Mouse (Mus musculus) lung, postnatal 0 days (tissue): ENCODE measurements around the gene E130114P18Rik. TPM values are rescaled to one million over a fixed set of nuclear protein-coding genes. Genes with fewer than 3 reads are reported as not detected.
A peak's percentile ranks its signal among the peaks of the same experiment; 100 is the strongest.

ENCODE experiments used
- ATAC-seq: fragments of 200-750 bp; cut with Nextera tagmentation; 2 replicates; pipeline ENCODE4 v1.8.0; 2017; ENCODE audit warnings: moderate library complexity
- DNase-seq: peaks from one replicate; pipeline ENCODE4 v3.0.0-alpha.2; 2016; ENCODE audit warnings: low spot score
- H3K27ac ChIP-seq: fragments of 300-500 bp; sonication (generic); 2 replicates; pipeline ENCODE4 v1.5.1; 2014; ENCODE audit warnings: antibody characterized with exemption, mild to moderate bottlenecking, low read length, mixed read lengths
- H3K27me3 ChIP-seq: fragments of 300-500 bp; sonication (generic); replicated peaks from 2 replicates; pipeline ENCODE4 v1.6.1; 2014; ENCODE audit warnings: low read length, mixed read lengths; ENCODE audit not compliant: insufficient read depth
- H3K36me3 ChIP-seq: fragments of 300-500 bp; sonication (generic); 2 replicates; pipeline ENCODE4 v1.6.1; 2014; ENCODE audit warnings: low read length, mixed read lengths; ENCODE audit not compliant: insufficient read depth
- H3K4me1 ChIP-seq: fragments of 300-500 bp; sonication (generic); 2 replicates; pipeline ENCODE4 v1.6.1; 2014; ENCODE audit warnings: antibody characterized with exemption, low read depth, low read length, mixed read lengths; ENCODE audit not compliant: insufficient read depth
- H3K4me2 ChIP-seq: fragments of 300-500 bp; sonication (generic); replicated peaks from 2 replicates; pipeline ENCODE4 v1.6.1; 2014; ENCODE audit warnings: low read depth, mild to moderate bottlenecking, low read length, moderate library complexity, mixed read lengths
- H3K4me3 ChIP-seq: fragments of 300-500 bp; sonication (generic); 2 replicates; pipeline ENCODE4 v1.5.1; 2014; ENCODE audit warnings: low read depth, low read length
- H3K9ac ChIP-seq: fragments of 300-500 bp; sonication (generic); replicated peaks from 2 replicates; pipeline ENCODE4 v1.6.1; 2014; ENCODE audit warnings: low read depth, mild to moderate bottlenecking
- H3K9me3 ChIP-seq: fragments of 300-500 bp; sonication (generic); 2 replicates; pipeline ENCODE4 v1.6.1; 2016; ENCODE audit warnings: low read length, mixed read lengths
- CTCF ChIP-seq: IDR thresholded peaks from 2 replicates; pipeline ENCODE4 v1.5.1; 2016; ENCODE audit warnings: antibody characterized with exemption, mild to moderate bottlenecking
- EP300 ChIP-seq: IDR thresholded peaks from 2 replicates; pipeline ENCODE4 v1.6.1; 2016; ENCODE audit warnings: antibody characterized with exemption, mild to moderate bottlenecking, control low read depth
- WGBS: fragments of 180-500 bp; shearing (Covaris S2); extraction: QIAGEN DNeasy Blood & Tissue Kit; methylation state at CpG from one replicate; pipeline ENCODE4 v1.1.7; 2014; 5-methylcytosine and 5-hydroxymethylcytosine counted together
- polyA plus RNA-seq: library from polyadenylated mRNA; unstranded; fragments of >200 nt; fragmentation: Nextera tagmentation; extraction: Ambion mirVana; gene quantifications from 2 replicates; pipeline ENCODE4 v1.2.1, GENCODE M21; 2015

E130114P18Rik gene
- polyA plus RNA-seq, 1 experiment from 2014 or later, result 0.76 TPM

DNA sequence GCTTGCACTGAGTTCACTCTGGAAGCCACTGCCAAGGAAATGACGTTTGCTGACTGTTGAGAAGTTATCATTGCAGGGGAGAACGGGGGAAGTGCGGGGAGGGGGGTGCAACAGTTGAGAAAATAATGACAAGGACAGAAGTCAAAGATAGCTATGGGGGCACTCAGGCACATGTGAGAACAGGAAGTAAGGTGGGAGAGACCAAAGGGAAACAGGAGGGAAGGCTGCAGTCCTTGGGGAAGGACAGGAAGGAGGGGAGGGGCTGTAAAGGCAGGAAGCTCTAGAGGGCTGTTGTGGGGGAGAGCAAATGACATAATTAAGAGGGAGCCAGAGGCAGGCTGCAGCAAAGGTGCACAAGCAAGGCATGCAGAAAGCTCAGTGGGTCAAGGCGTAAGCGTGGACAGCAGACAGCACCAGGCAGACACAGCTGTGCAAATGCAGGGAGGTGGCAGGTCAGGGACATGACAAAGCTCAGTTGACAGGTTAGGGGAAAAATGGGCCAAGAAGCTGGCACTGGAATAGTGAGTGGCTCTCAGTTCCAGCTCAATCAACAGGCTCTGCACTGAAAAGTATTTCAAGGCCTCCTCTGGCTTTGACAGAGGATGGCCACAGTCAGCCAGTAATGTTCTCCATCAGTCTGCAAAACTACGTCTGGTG is 103.9 kb downstream of the E130114P18Rik start:
- Histone ChIP-seq H3K4me3 (no peak overlapping the region), H3K4me2 (no peak overlapping the region), H3K27me3 (no peaks in the 10 kb centered on the region), H3K36me3 (no peaks in the 10 kb centered on the region), H3K9me3 (no peaks in the 10 kb centered on the region), H3K4me1 (no peaks in the 10 kb centered on the region), H3K27ac (no peak overlapping the region), H3K9ac (no peak overlapping the region)
- ATAC-seq, result peak; percentile 19; the same call in 1 of the 2 replicates
- DNase-seq, result no peak
- WGBS, result 41% methylated on average over 6 of the region's 6 CpGs
- no peak for TF ChIP-seq EP300
- no peak for TF ChIP-seq CTCF

GRCm38 (mm10) chr4:97672501-97672900 is 105.4 kb downstream of the E130114P18Rik start:
- Histone ChIP-seq H3K27ac (no peak overlapping the region), H3K36me3 (no peaks in the 10 kb centered on the region), H3K9ac (no peak overlapping the region), H3K27me3 (no peaks in the 10 kb centered on the region), H3K4me2 (no peak overlapping the region), H3K4me1 (no peaks in the 10 kb centered on the region), H3K4me3 (no peak overlapping the region), H3K9me3 (no peaks in the 10 kb centered on the region)
- 60% methylated on average over 5 of the region's 5 CpGs for WGBS
- ATAC-seq (no peak), DNase-seq (no peak)
- TF ChIP-seq CTCF, result no peak
- no peak for TF ChIP-seq EP300

- Histone ChIP-seq H3K9me3 (no peaks in the 10 kb centered on the region), H3K36me3 (no peaks in the 10 kb centered on the region), H3K4me3 (no peak overlapping the region), H3K27ac (no peak overlapping the region), H3K4me2 (no peak overlapping the region), H3K4me1 (no peaks in the 10 kb centered on the region), H3K27me3 (no peaks in the 10 kb centered on the region), H3K9ac (no peak overlapping the region)
- no peak for DNase-seq
- no peak for ATAC-seq
- WGBS, result 85% methylated on average over 4 of the region's 4 CpGs
- TF ChIP-seq EP300 (no peak), CTCF (no peak)
Measured at GRCm38 (mm10) chr4:97671911-97672310, 106.0 kb downstream of the E130114P18Rik start.

- no peaks in the 10 kb centered on the region for H3K4me1 ChIP-seq
- H3K27ac ChIP-seq, result no peak overlapping the region
- H3K9ac ChIP-seq, result no peak overlapping the region
- no peak for ATAC-seq
- no peak overlapping the region for H3K4me3 ChIP-seq
- H3K4me2 ChIP-seq, result no peak overlapping the region
- no peak for DNase-seq
- H3K36me3 ChIP-seq, result no peaks in the 10 kb centered on the region
- H3K27me3 ChIP-seq, result no peaks in the 10 kb centered on the region
- no peaks in the 10 kb centered on the region for H3K9me3 ChIP-seq
- TF ChIP-seq EP300, result no peak
- no peak for TF ChIP-seq CTCF
Measured at GRCm38 (mm10) chr4:97670418-97670817, 107.5 kb downstream of the E130114P18Rik start.

DNA sequence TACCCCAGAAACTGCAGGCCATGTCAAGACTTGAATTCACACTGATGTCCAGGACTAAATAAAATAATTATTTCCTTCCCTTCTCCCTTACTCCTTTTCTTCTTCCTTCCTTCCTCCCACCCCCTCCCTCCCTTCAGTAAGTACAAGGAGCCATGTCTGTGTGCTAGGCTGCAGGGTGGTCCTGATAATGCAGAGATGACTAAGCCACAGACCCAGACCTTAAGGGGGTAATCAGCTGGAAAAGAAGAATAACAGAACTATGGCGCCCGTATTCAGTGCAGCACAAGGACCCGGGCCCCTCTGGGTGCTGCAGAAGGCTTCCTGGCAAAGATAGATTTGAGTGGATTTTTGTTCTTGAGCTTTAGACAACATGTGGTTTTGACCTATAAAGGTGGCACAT is 108.1 kb downstream of the E130114P18Rik start:
- Histone ChIP-seq H3K36me3 (no peaks in the 10 kb centered on the region), H3K4me2 (no peak overlapping the region), H3K27me3 (no peaks in the 10 kb centered on the region), H3K9ac (no peak overlapping the region), H3K4me3 (no peak overlapping the region), H3K9me3 (no peaks in the 10 kb centered on the region), H3K4me1 (no peaks in the 10 kb centered on the region), H3K27ac (no peak overlapping the region)
- ATAC-seq (no peak), DNase-seq (no peak)
- 78% methylated on average over 3 of the region's 3 CpGs for WGBS
- TF ChIP-seq CTCF (no peak), EP300 (no peak)

DNA sequence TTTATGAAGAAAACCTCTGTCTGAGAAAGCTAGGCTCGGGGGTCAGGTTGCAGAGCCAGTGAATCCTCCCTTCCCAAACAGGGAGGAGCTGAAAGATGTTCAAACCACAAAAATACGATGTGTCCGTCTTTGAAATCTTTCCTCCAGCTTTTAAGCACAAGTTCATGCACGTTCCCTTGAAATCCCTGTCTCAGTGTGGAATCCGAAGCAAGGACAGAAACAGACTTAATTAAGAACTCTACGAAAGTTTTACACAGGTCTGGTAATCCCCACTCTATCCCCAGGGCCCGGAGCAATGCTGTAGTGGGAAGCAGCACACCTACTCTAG is 112.5 kb downstream of the E130114P18Rik start:
- DNase-seq (no peak), ATAC-seq (no peak)
- H3K9me3 ChIP-seq, result no peaks in the 10 kb centered on the region
- no peak overlapping the region for H3K9ac ChIP-seq
- no peaks in the 10 kb centered on the region for H3K4me1 ChIP-seq
- H3K36me3 ChIP-seq, result no peaks in the 10 kb centered on the region
- TF ChIP-seq CTCF (no peak), EP300 (no peak)
- no peak overlapping the region for H3K27ac ChIP-seq
- WGBS, result 78% methylated on average over 7 of the region's 7 CpGs
- H3K27me3 ChIP-seq, result no peaks in the 10 kb centered on the region
- no peak overlapping the region for H3K4me2 ChIP-seq
- no peak overlapping the region for H3K4me3 ChIP-seq
